Mouse (Mus musculus): Measurements from ENCODE around the gene Rpl22. TPM values are rescaled to one million over a fixed set of nuclear protein-coding genes. Genes with fewer than 3 reads are reported as not detected.

Rpl22 gene
- total RNA-seq (2014; fragmentation: Nextera tagmentation) (2,168 and 2,467 TPM in 2 replicates), total RNA-seq (2017) (3,890 and 4,556 TPM in 2 replicates)

- ATAC-seq (replicated peaks; ENCODE audit: low FRiP score, low TSS enrichment, poor library complexity, severe bottlenecking) = peak; percentile 95
Observed at GRCm38 (mm10) chr4:152325574-152326411, at the start of gene Rpl22. Rpl22 (plus strand) TSS chr4:152325742.

GRCm38 (mm10) chr4:152276389-152277347, 48.9 kb upstream of the Rpl22 start:
- ATAC-seq (replicated peaks; ENCODE audit: low FRiP score, low TSS enrichment, poor library complexity, severe bottlenecking) = no peak

- no peak for ATAC-seq (replicated peaks; ENCODE audit: low FRiP score, low TSS enrichment, poor library complexity, severe bottlenecking)
Observed at GRCm38 (mm10) chr4:152277916-152278315, 47.6 kb upstream of the Rpl22 start.

- no peak for ATAC-seq (replicated peaks; ENCODE audit: low FRiP score, low TSS enrichment, poor library complexity, severe bottlenecking)
Observed at GRCm38 (mm10) chr4:152278986-152279385, 46.6 kb upstream of the Rpl22 start.

GRCm38 (mm10) chr4:152281601-152282000, 43.9 kb upstream of the Rpl22 start:
- ATAC-seq (replicated peaks; ENCODE audit: low FRiP score, low TSS enrichment, poor library complexity, severe bottlenecking) = no peak

- no peak for ATAC-seq (replicated peaks; ENCODE audit: low FRiP score, low TSS enrichment, poor library complexity, severe bottlenecking)
Observed at GRCm38 (mm10) chr4:152282721-152283120, 42.8 kb upstream of the Rpl22 start.

- ATAC-seq (replicated peaks; ENCODE audit: low FRiP score, low TSS enrichment, poor library complexity, severe bottlenecking) = peak; percentile 62
Observed at GRCm38 (mm10) chr4:152283186-152283950, 42.2 kb upstream of the Rpl22 start.

- no peak for ATAC-seq (replicated peaks; ENCODE audit: low FRiP score, low TSS enrichment, poor library complexity, severe bottlenecking)
Observed at GRCm38 (mm10) chr4:152285505-152285904, 40.0 kb upstream of the Rpl22 start.

GRCm38 (mm10) chr4:152286183-152286582, 39.4 kb upstream of the Rpl22 start:
- peak; percentile 27 for ATAC-seq (replicated peaks; ENCODE audit: low FRiP score, low TSS enrichment, poor library complexity, severe bottlenecking)

GRCm38 (mm10) chr4:152286887-152287286, 38.7 kb upstream of the Rpl22 start:
- peak; percentile 65 for ATAC-seq (replicated peaks; ENCODE audit: low FRiP score, low TSS enrichment, poor library complexity, severe bottlenecking)

- ATAC-seq (replicated peaks; ENCODE audit: low FRiP score, low TSS enrichment, poor library complexity, severe bottlenecking) = 0 out of 2 replicates have a peak, but pooled peaks have one; percentile 4
Observed at GRCm38 (mm10) chr4:152287317-152288120, 38.0 kb upstream of the Rpl22 start.

- ATAC-seq (replicated peaks; ENCODE audit: low FRiP score, low TSS enrichment, poor library complexity, severe bottlenecking) = no peak
Observed at GRCm38 (mm10) chr4:152288398-152288945, 37.1 kb upstream of the Rpl22 start.

- no peak for ATAC-seq (replicated peaks; ENCODE audit: low FRiP score, low TSS enrichment, poor library complexity, severe bottlenecking)
Observed at GRCm38 (mm10) chr4:152290385-152290784, 35.2 kb upstream of the Rpl22 start.

- no peak for ATAC-seq (replicated peaks; ENCODE audit: low FRiP score, low TSS enrichment, poor library complexity, severe bottlenecking)
Observed at GRCm38 (mm10) chr4:152290991-152291390, 34.6 kb upstream of the Rpl22 start.

- no peak for ATAC-seq (replicated peaks; ENCODE audit: low FRiP score, low TSS enrichment, poor library complexity, severe bottlenecking)
Observed at GRCm38 (mm10) chr4:152291562-152291961, 34.0 kb upstream of the Rpl22 start, which contains the start of gene Hes3. Hes3 (minus strand) TSS chr4:152291662.

GRCm38 (mm10) chr4:152292102-152292765, 33.3 kb upstream of the Rpl22 start:
- no peak for ATAC-seq (replicated peaks; ENCODE audit: low FRiP score, low TSS enrichment, poor library complexity, severe bottlenecking)

GRCm38 (mm10) chr4:152294188-152294929, 31.2 kb upstream of the Rpl22 start:
- ATAC-seq (replicated peaks; ENCODE audit: low FRiP score, low TSS enrichment, poor library complexity, severe bottlenecking) = no peak
